Mouse (Mus musculus) heart, embryonic 16.5 days (tissue): ENCODE measurements at regions not wholly inside any gene's neighbourhood (a gene's known extent, or its start where the extent isn't known, plus 50 kb on each side); places are given as distances from the start of the nearest gene placed in this dataset.

ENCODE experiments used
- ATAC-seq: fragments of 200-750 bp; cut with Nextera tagmentation; replicated peaks from 2 replicates; pipeline ENCODE4 v1.8.0; 2017; ENCODE audit warnings: moderate number of reproducible peaks; ENCODE audit not compliant: insufficient read depth, low FRiP score; ENCODE audit errors: extremely low read depth
- H3K27ac ChIP-seq: fragments of 300-500 bp; sonication (generic); 2 replicates; pipeline ENCODE4 v1.5.1; 2014; ENCODE audit warnings: mild to moderate bottlenecking, low read length, control low read depth, moderate library complexity
- H3K27me3 ChIP-seq: fragments of 300-500 bp; sonication (generic); 2 replicates; pipeline ENCODE4 v1.6.1; 2014; ENCODE audit warnings: low read length, mixed read lengths; ENCODE audit not compliant: control insufficient read depth, insufficient read depth
- H3K36me3 ChIP-seq: fragments of 300-500 bp; sonication (generic); 2 replicates; pipeline ENCODE4 v1.6.1; 2014; ENCODE audit not compliant: control insufficient read depth, insufficient read depth
- H3K4me1 ChIP-seq: fragments of 300-500 bp; sonication (generic); 2 replicates; pipeline ENCODE4 v1.6.1; 2014; ENCODE audit warnings: low read length, mixed read lengths; ENCODE audit not compliant: control insufficient read depth, insufficient read depth
- H3K4me2 ChIP-seq: fragments of 300-500 bp; sonication (generic); 2 replicates; pipeline ENCODE4 v1.6.1; 2014; ENCODE audit warnings: low read depth, mild to moderate bottlenecking, control low read depth, low read length
- H3K4me3 ChIP-seq: fragments of 300-500 bp; sonication (generic); 2 replicates; pipeline ENCODE4 v1.5.1; 2014; ENCODE audit warnings: mild to moderate bottlenecking, control low read depth, low read length
- H3K9ac ChIP-seq: fragments of 300-500 bp; sonication (generic); 2 replicates; pipeline ENCODE4 v1.6.1; 2014; ENCODE audit warnings: low read length, control low read depth
- H3K9me3 ChIP-seq: fragments of 300-500 bp; sonication (generic); replicated peaks from 2 replicates; pipeline ENCODE4 v1.6.1; 2016; ENCODE audit warnings: low read length; ENCODE audit not compliant: control insufficient read depth
- WGBS: fragments of 180-500 bp; shearing (Covaris S2); extraction: QIAGEN DNeasy Blood & Tissue Kit; methylation state at CpG from one replicate; pipeline ENCODE4 v1.1.7; 2014; 5-methylcytosine and 5-hydroxymethylcytosine counted together

GRCm38 (mm10) chr13:31254016-31254415 is 280.0 kb downstream of the Gm5447 start:
- 58% methylated on average over 4 of the region's 4 CpGs for WGBS
- Histone ChIP-seq H3K9ac (no peak overlapping the region), H3K4me1 (no peaks in the 10 kb centered on the region), H3K4me2 (no peak overlapping the region), H3K4me3 (no peak overlapping the region), H3K36me3 (no peaks in the 10 kb centered on the region), H3K27me3 (no peaks in the 10 kb centered on the region), H3K27ac (no peak overlapping the region), H3K9me3 (no peaks in the 10 kb centered on the region)
- no peak for ATAC-seq

- ATAC-seq = no peak
- no peak overlapping the region for H3K27ac ChIP-seq
- H3K4me3 ChIP-seq = no peak overlapping the region
- 83% methylated on average over 3 of the region's 3 CpGs for WGBS
- H3K36me3 ChIP-seq = no peaks in the 10 kb centered on the region
- H3K27me3 ChIP-seq = no peaks in the 10 kb centered on the region
- no peak overlapping the region for H3K4me2 ChIP-seq
- H3K4me1 ChIP-seq = no peaks in the 10 kb centered on the region
- no peaks in the 10 kb centered on the region for H3K9me3 ChIP-seq
- H3K9ac ChIP-seq = no peak overlapping the region
Measured at GRCm38 (mm10) chr13:31254744-31255143, 280.7 kb downstream of the Gm5447 start.

- H3K36me3 ChIP-seq = no peaks in the 10 kb centered on the region
- no peak overlapping the region for H3K4me2 ChIP-seq
- H3K27me3 ChIP-seq = no peaks in the 10 kb centered on the region
- 90% methylated on average over 3 of the region's 3 CpGs for WGBS
- no peak overlapping the region for H3K27ac ChIP-seq
- ATAC-seq = no peak
- H3K9ac ChIP-seq = no peak overlapping the region
- H3K4me1 ChIP-seq = no peaks in the 10 kb centered on the region
- H3K4me3 ChIP-seq = no peak overlapping the region
- H3K9me3 ChIP-seq = no peaks in the 10 kb centered on the region
Measured at GRCm38 (mm10) chr13:31255506-31255905, 281.5 kb downstream of the Gm5447 start.

- Histone ChIP-seq H3K9ac (no peak overlapping the region), H3K27ac (no peak overlapping the region), H3K36me3 (no peaks in the 10 kb centered on the region), H3K4me1 (peaks cover 3% of the 10 kb centered on the region; the same call in 1 of the 2 replicates), H3K4me2 (no peak overlapping the region), H3K4me3 (no peak overlapping the region), H3K9me3 (no peaks in the 10 kb centered on the region), H3K27me3 (no peaks in the 10 kb centered on the region)
- no peak for ATAC-seq
- WGBS = 53% methylated on average over 3 of the region's 3 CpGs
Measured at GRCm38 (mm10) chr13:31267865-31268264, 288.1 kb upstream of the Foxq1 start.

GRCm38 (mm10) chr13:31276005-31276644 is 279.8 kb upstream of the Foxq1 start:
- no peak overlapping the region for H3K27ac ChIP-seq
- 49% methylated on average over 6 of the region's 6 CpGs for WGBS
- ATAC-seq = no peak

GRCm38 (mm10) chr13:31290630-31291029 is 265.3 kb upstream of the Foxq1 start:
- no peak overlapping the region for H3K9ac ChIP-seq
- WGBS = 88% methylated on average over 7 of the region's 7 CpGs
- no peaks in the 10 kb centered on the region for H3K36me3 ChIP-seq
- no peak overlapping the region for H3K4me3 ChIP-seq
- no peak overlapping the region for H3K27ac ChIP-seq
- ATAC-seq = no peak
- H3K9me3 ChIP-seq = no peaks in the 10 kb centered on the region
- H3K4me1 ChIP-seq = peaks cover 4% of the 10 kb centered on the region
- no peak overlapping the region for H3K4me2 ChIP-seq
- H3K27me3 ChIP-seq = peaks cover 19% of the 10 kb centered on the region

More at GRCm38 (mm10) chr13:31276005-31276644, 279.8 kb upstream of the Foxq1 start:
- no peaks in the 10 kb centered on the region for H3K36me3 ChIP-seq
- H3K4me3 ChIP-seq = no peak overlapping the region
- H3K9me3 ChIP-seq = no peaks in the 10 kb centered on the region
- peaks cover 3% of the 10 kb centered on the region; the same call in 1 of the 2 replicates for H3K4me1 ChIP-seq
- no peak overlapping the region for H3K9ac ChIP-seq
- no peak overlapping the region for H3K4me2 ChIP-seq
- no peaks in the 10 kb centered on the region for H3K27me3 ChIP-seq

- Histone ChIP-seq H3K27ac (no peak overlapping the region), H3K9me3 (no peaks in the 10 kb centered on the region), H3K4me3 (no peak overlapping the region), H3K4me1 (peaks cover 4% of the 10 kb centered on the region), H3K27me3 (peaks cover 24% of the 10 kb centered on the region), H3K36me3 (no peaks in the 10 kb centered on the region), H3K9ac (no peak overlapping the region), H3K4me2 (no peak overlapping the region)
- ATAC-seq = no peak
- WGBS = 65% methylated on average over 13 of the region's 13 CpGs
Measured at GRCm38 (mm10) chr13:31292584-31293387, 263.1 kb upstream of the Foxq1 start.

- Histone ChIP-seq H3K9ac (no peak overlapping the region), H3K4me2 (no peak overlapping the region), H3K9me3 (no peaks in the 10 kb centered on the region), H3K36me3 (no peaks in the 10 kb centered on the region), H3K27ac (no peak overlapping the region), H3K27me3 (peaks cover 28% of the 10 kb centered on the region), H3K4me1 (peaks cover 4% of the 10 kb centered on the region), H3K4me3 (no peak overlapping the region)
- 51% methylated on average over 7 of the region's 7 CpGs for WGBS
- no peak; the same call in 1 of the 2 replicates for ATAC-seq
Measured at GRCm38 (mm10) chr13:31294011-31294410, 261.9 kb upstream of the Foxq1 start.

- Histone ChIP-seq H3K4me3 (no peak overlapping the region), H3K4me1 (no peaks in the 10 kb centered on the region), H3K36me3 (no peaks in the 10 kb centered on the region), H3K9me3 (no peaks in the 10 kb centered on the region), H3K27ac (no peak overlapping the region), H3K9ac (no peak overlapping the region), H3K4me2 (no peak overlapping the region), H3K27me3 (peaks cover 9% of the 10 kb centered on the region)
- 76% methylated on average over 5 of the region's 5 CpGs for WGBS
- no peak for ATAC-seq
Measured at GRCm38 (mm10) chr13:31303194-31303593, 252.7 kb upstream of the Foxq1 start.
